Mouse (Mus musculus): Measurements from ENCODE around the gene Cep70. TPM values are rescaled to one million over a fixed set of nuclear protein-coding genes. Genes with fewer than 3 reads are reported as not detected.

Gene Cep70
- polyA plus RNA-seq, 1 experiment = 15.4 TPM

GRCm38 (mm10) chr9:99325208-99325929, 82.2 kb downstream of the Cep70 start:
- 86% methylated on average over 7 of the region's 7 CpGs for WGBS
- TF ChIP-seq POLR2A (IDR thresholded peaks at IDR 0.05; ENCODE audit: borderline replicate concordance, insufficient read depth, low read length) (no peak), CTCF (IDR thresholded peaks at IDR 0.05; ENCODE audit: borderline replicate concordance, insufficient read depth, low read depth, low read length) (no peak)
- Histone ChIP-seq H3K27me3 (ENCODE audit: control insufficient read depth, insufficient read depth, low read length) (no peaks in the 10 kb centered on the region), H3K27ac (ENCODE audit: insufficient read depth, low read length) (no peak overlapping the region), H3K4me3 (replicated peaks; ENCODE audit: insufficient read depth, low read depth, low read length) (no peak overlapping the region), H3K4me1 (ENCODE audit: control insufficient read depth, insufficient read depth, low read length) (no peaks in the 10 kb centered on the region)
- DNase-seq = no peak

- H3K4me3 ChIP-seq (replicated peaks; ENCODE audit: insufficient read depth, low read depth, low read length) = no peak overlapping the region
- H3K27me3 ChIP-seq (ENCODE audit: control insufficient read depth, insufficient read depth, low read length) = no peaks in the 10 kb centered on the region
- DNase-seq = no peak
- H3K4me1 ChIP-seq (ENCODE audit: control insufficient read depth, insufficient read depth, low read length) = no peaks in the 10 kb centered on the region
- H3K27ac ChIP-seq (ENCODE audit: insufficient read depth, low read length) = no peak overlapping the region
- TF ChIP-seq POLR2A (IDR thresholded peaks at IDR 0.05; ENCODE audit: borderline replicate concordance, insufficient read depth, low read length) = no peak
- no peak for TF ChIP-seq CTCF (IDR thresholded peaks at IDR 0.05; ENCODE audit: borderline replicate concordance, insufficient read depth, low read depth, low read length)
- WGBS = 61% methylated on average over 4 of the region's 4 CpGs
Measured at GRCm38 (mm10) chr9:99325961-99326360, 82.8 kb downstream of the Cep70 start.

- no peak overlapping the region for H3K27ac ChIP-seq (ENCODE audit: insufficient read depth, low read length)
- H3K4me1 ChIP-seq (ENCODE audit: control insufficient read depth, insufficient read depth, low read length) = no peaks in the 10 kb centered on the region
- no peak overlapping the region for H3K4me3 ChIP-seq (replicated peaks; ENCODE audit: insufficient read depth, low read depth, low read length)
- WGBS = 32% methylated on average over 4 of the region's 4 CpGs
- no peak for TF ChIP-seq POLR2A (IDR thresholded peaks at IDR 0.05; ENCODE audit: borderline replicate concordance, insufficient read depth, low read length)
- TF ChIP-seq CTCF (IDR thresholded peaks at IDR 0.05; ENCODE audit: borderline replicate concordance, insufficient read depth, low read depth, low read length) = no peak
- DNase-seq = no peak
- H3K27me3 ChIP-seq (ENCODE audit: control insufficient read depth, insufficient read depth, low read length) = no peaks in the 10 kb centered on the region
Measured at GRCm38 (mm10) chr9:99326881-99327280, 83.7 kb downstream of the Cep70 start.

GRCm38 (mm10) chr9:99336538-99336937, 93.4 kb downstream of the Cep70 start:
- no peak for DNase-seq
- Histone ChIP-seq H3K4me3 (replicated peaks; ENCODE audit: insufficient read depth, low read depth, low read length) (no peak overlapping the region), H3K27ac (ENCODE audit: insufficient read depth, low read length) (no peak overlapping the region), H3K27me3 (ENCODE audit: control insufficient read depth, insufficient read depth, low read length) (no peaks in the 10 kb centered on the region), H3K4me1 (ENCODE audit: control insufficient read depth, insufficient read depth, low read length) (no peaks in the 10 kb centered on the region)
- TF ChIP-seq POLR2A (IDR thresholded peaks at IDR 0.05; ENCODE audit: borderline replicate concordance, insufficient read depth, low read length) = no peak
- TF ChIP-seq CTCF (IDR thresholded peaks at IDR 0.05; ENCODE audit: borderline replicate concordance, insufficient read depth, low read depth, low read length) = no peak
- WGBS = 89% methylated on average over 4 of the region's 4 CpGs

- WGBS = 81% methylated on average over 1 of the region's 1 CpGs
- TF ChIP-seq POLR2A (IDR thresholded peaks at IDR 0.05; ENCODE audit: borderline replicate concordance, insufficient read depth, low read length) (no peak), CTCF (IDR thresholded peaks at IDR 0.05; ENCODE audit: borderline replicate concordance, insufficient read depth, low read depth, low read length) (no peak)
- H3K4me1 ChIP-seq (ENCODE audit: control insufficient read depth, insufficient read depth, low read length) = no peaks in the 10 kb centered on the region
- no peak for DNase-seq
- H3K4me3 ChIP-seq (replicated peaks; ENCODE audit: insufficient read depth, low read depth, low read length) = no peak overlapping the region
- no peaks in the 10 kb centered on the region for H3K27me3 ChIP-seq (ENCODE audit: control insufficient read depth, insufficient read depth, low read length)
- no peak overlapping the region for H3K27ac ChIP-seq (ENCODE audit: insufficient read depth, low read length)
Measured at GRCm38 (mm10) chr9:99338293-99338692, 95.1 kb downstream of the Cep70 start.

GRCm38 (mm10) chr9:99339182-99339581, 96.0 kb downstream of the Cep70 start:
- Histone ChIP-seq H3K27me3 (ENCODE audit: control insufficient read depth, insufficient read depth, low read length) (no peaks in the 10 kb centered on the region), H3K27ac (ENCODE audit: insufficient read depth, low read length) (no peak overlapping the region), H3K4me3 (replicated peaks; ENCODE audit: insufficient read depth, low read depth, low read length) (no peak overlapping the region), H3K4me1 (ENCODE audit: control insufficient read depth, insufficient read depth, low read length) (no peaks in the 10 kb centered on the region)
- no peak for DNase-seq
- no peak for TF ChIP-seq CTCF (IDR thresholded peaks at IDR 0.05; ENCODE audit: borderline replicate concordance, insufficient read depth, low read depth, low read length)
- no peak for TF ChIP-seq POLR2A (IDR thresholded peaks at IDR 0.05; ENCODE audit: borderline replicate concordance, insufficient read depth, low read length)
- WGBS = 93% methylated on average over 1 of the region's 1 CpGs

- H3K27ac ChIP-seq (ENCODE audit: insufficient read depth, low read length) = no peak overlapping the region
- no peak for DNase-seq
- H3K4me1 ChIP-seq (ENCODE audit: control insufficient read depth, insufficient read depth, low read length) = no peaks in the 10 kb centered on the region
- H3K4me3 ChIP-seq (replicated peaks; ENCODE audit: insufficient read depth, low read depth, low read length) = no peak overlapping the region
- WGBS = 47% methylated on average over 12 of the region's 12 CpGs
- H3K27me3 ChIP-seq (ENCODE audit: control insufficient read depth, insufficient read depth, low read length) = no peaks in the 10 kb centered on the region
- TF ChIP-seq POLR2A (IDR thresholded peaks at IDR 0.05; ENCODE audit: borderline replicate concordance, insufficient read depth, low read length) (no peak), CTCF (IDR thresholded peaks at IDR 0.05; ENCODE audit: borderline replicate concordance, insufficient read depth, low read depth, low read length) (no peak)
Measured at GRCm38 (mm10) chr9:99340126-99340525, 97.0 kb downstream of the Cep70 start.

GRCm38 (mm10) chr9:99341600-99341999, 98.4 kb downstream of the Cep70 start:
- H3K4me1 ChIP-seq (ENCODE audit: control insufficient read depth, insufficient read depth, low read length) = no peaks in the 10 kb centered on the region
- TF ChIP-seq CTCF (IDR thresholded peaks at IDR 0.05; ENCODE audit: borderline replicate concordance, insufficient read depth, low read depth, low read length) (no peak), POLR2A (IDR thresholded peaks at IDR 0.05; ENCODE audit: borderline replicate concordance, insufficient read depth, low read length) (no peak)
- DNase-seq = no peak
- no peak overlapping the region for H3K4me3 ChIP-seq (replicated peaks; ENCODE audit: insufficient read depth, low read depth, low read length)
- H3K27ac ChIP-seq (ENCODE audit: insufficient read depth, low read length) = no peak overlapping the region
- H3K27me3 ChIP-seq (ENCODE audit: control insufficient read depth, insufficient read depth, low read length) = no peaks in the 10 kb centered on the region
- WGBS = 83% methylated on average over 3 of the region's 3 CpGs
